Mouse (Mus musculus) intestine, embryonic 16.5 days (tissue): ENCODE data around the gene Lrguk. TPM values are rescaled to one million over a fixed set of nuclear protein-coding genes. Genes with fewer than 3 reads are reported as not detected.

ENCODE experiments used
- ATAC-seq: fragments of 200-750 bp; cut with Nextera tagmentation; 2 replicates; pipeline ENCODE4 v1.8.0; 2017; ENCODE audit warnings: moderate TSS enrichment, moderate library complexity
- H3K27ac ChIP-seq: fragments of 300-500 bp; sonication (generic); 2 replicates; pipeline ENCODE4 v1.5.1; 2014; ENCODE audit warnings: mild to moderate bottlenecking, low read length
- H3K27me3 ChIP-seq: fragments of 300-500 bp; sonication (generic); replicated peaks from 2 replicates; pipeline ENCODE4 v1.6.1; 2014; ENCODE audit warnings: low read length, control low read depth, mixed read lengths; ENCODE audit not compliant: control insufficient read depth, insufficient read depth
- H3K36me3 ChIP-seq: fragments of 300-500 bp; sonication (generic); 2 replicates; pipeline ENCODE4 v1.6.1; 2014; ENCODE audit warnings: low read length, control low read depth; ENCODE audit not compliant: control insufficient read depth, insufficient read depth
- H3K4me1 ChIP-seq: fragments of 300-500 bp; sonication (generic); 2 replicates; pipeline ENCODE4 v1.6.1; 2014; ENCODE audit warnings: low read length, control low read depth, mixed read lengths; ENCODE audit not compliant: control insufficient read depth, insufficient read depth
- H3K4me2 ChIP-seq: fragments of 300-500 bp; sonication (generic); 2 replicates; pipeline ENCODE4 v1.6.1; 2014; ENCODE audit warnings: low read depth, low read length, control low read depth
- H3K4me3 ChIP-seq: fragments of 300-500 bp; sonication (generic); 2 replicates; pipeline ENCODE4 v1.5.1; 2014; ENCODE audit warnings: mild to moderate bottlenecking, low read length
- H3K9ac ChIP-seq: fragments of 300-500 bp; sonication (generic); 2 replicates; pipeline ENCODE4 v1.6.1; 2014; ENCODE audit warnings: low read depth, low read length
- H3K9me3 ChIP-seq: fragments of 300-500 bp; sonication (generic); 2 replicates; pipeline ENCODE4 v1.6.1; 2016; ENCODE audit warnings: low read length, control low read depth; ENCODE audit not compliant: control insufficient read depth
- WGBS: fragments of 180-500 bp; shearing (Covaris S2); extraction: QIAGEN DNeasy Blood & Tissue Kit; methylation state at CpG from one replicate; pipeline ENCODE4 v1.1.7; 2014; 5-methylcytosine and 5-hydroxymethylcytosine counted together
- polyA plus RNA-seq: library from polyadenylated mRNA; unstranded; fragments of >200 nt; fragmentation: Nextera tagmentation; extraction: Ambion mirVana; gene quantifications from 2 replicates; pipeline ENCODE4 v1.2.1, GENCODE M21; 2015

The Lrguk gene
- polyA plus RNA-seq, 1 experiment from 2014 or later: 0.45 TPM

GRCm38 (mm10) chr6:34046551-34047186 is 17.4 kb downstream of the Lrguk start:
- WGBS: 69% methylated on average over 11 of the region's 11 CpGs
- no peaks in the 10 kb centered on the region for H3K27me3 ChIP-seq
- 0 out of 2 replicates have a peak, but pooled peaks cover 2% of the 10 kb centered on the region for H3K4me1 ChIP-seq
- H3K9me3 ChIP-seq: no peaks in the 10 kb centered on the region
- H3K9ac ChIP-seq: no peak overlapping the region
- no peak overlapping the region for H3K27ac ChIP-seq
- no peaks in the 10 kb centered on the region for H3K36me3 ChIP-seq
- no peak overlapping the region for H3K4me2 ChIP-seq
- H3K4me3 ChIP-seq: no peak overlapping the region
- no peak for ATAC-seq

- H3K9me3 ChIP-seq: no peaks in the 10 kb centered on the region
- no peak overlapping the region for H3K9ac ChIP-seq
- H3K4me1 ChIP-seq: no peaks in the 10 kb centered on the region
- no peaks in the 10 kb centered on the region for H3K27me3 ChIP-seq
- no peak for ATAC-seq
- no peak overlapping the region for H3K27ac ChIP-seq
- H3K36me3 ChIP-seq: no peaks in the 10 kb centered on the region
- H3K4me3 ChIP-seq: no peak overlapping the region
- no peak overlapping the region for H3K4me2 ChIP-seq
- WGBS: 70% methylated on average over 2 of the region's 2 CpGs
These were observed 20.2 kb downstream of the Lrguk start for GRCm38 (mm10) chr6:34049433-34049832.

GRCm38 (mm10) chr6:34059741-34060140 is 30.5 kb downstream of the Lrguk start:
- no peaks in the 10 kb centered on the region for H3K27me3 ChIP-seq
- WGBS: 87% methylated on average over 6 of the region's 6 CpGs

GRCm38 (mm10) chr6:34066790-34067189 is 37.5 kb downstream of the Lrguk start:
- Histone ChIP-seq H3K9me3 (no peaks in the 10 kb centered on the region), H3K27me3 (no peaks in the 10 kb centered on the region), H3K9ac (no peak overlapping the region), H3K36me3 (no peaks in the 10 kb centered on the region), H3K4me3 (no peak overlapping the region), H3K4me2 (no peak overlapping the region), H3K4me1 (no peaks in the 10 kb centered on the region), H3K27ac (no peak overlapping the region)
- no peak for ATAC-seq
- 85% methylated on average over 7 of the region's 7 CpGs for WGBS

More at GRCm38 (mm10) chr6:34059741-34060140, 30.5 kb downstream of the Lrguk start:
- Histone ChIP-seq H3K36me3 (no peaks in the 10 kb centered on the region), H3K4me3 (no peak overlapping the region), H3K9ac (no peak overlapping the region), H3K27ac (no peak overlapping the region), H3K4me1 (no peaks in the 10 kb centered on the region), H3K9me3 (no peaks in the 10 kb centered on the region), H3K4me2 (no peak overlapping the region)
- no peak for ATAC-seq

- Histone ChIP-seq H3K4me3 (no peak overlapping the region), H3K27me3 (no peaks in the 10 kb centered on the region), H3K4me2 (no peak overlapping the region), H3K9ac (no peak overlapping the region), H3K27ac (no peak overlapping the region), H3K4me1 (no peaks in the 10 kb centered on the region), H3K9me3 (no peaks in the 10 kb centered on the region), H3K36me3 (no peaks in the 10 kb centered on the region)
- ATAC-seq: no peak
- 90% methylated on average over 8 of the region's 8 CpGs for WGBS
These were observed 38.0 kb downstream of the Lrguk start for GRCm38 (mm10) chr6:34067271-34067670.

GRCm38 (mm10) chr6:34071936-34072335 is 42.7 kb downstream of the Lrguk start:
- Histone ChIP-seq H3K27me3 (no peaks in the 10 kb centered on the region), H3K36me3 (no peaks in the 10 kb centered on the region), H3K4me1 (no peaks in the 10 kb centered on the region), H3K9me3 (no peaks in the 10 kb centered on the region), H3K9ac (no peak overlapping the region), H3K4me3 (no peak overlapping the region), H3K27ac (no peak overlapping the region), H3K4me2 (no peak overlapping the region)
- no peak for ATAC-seq
- WGBS: 56% methylated on average over 5 of the region's 5 CpGs

- no peaks in the 10 kb centered on the region for H3K9me3 ChIP-seq
- no peak overlapping the region for H3K27ac ChIP-seq
- no peak overlapping the region for H3K9ac ChIP-seq
- no peak overlapping the region for H3K4me2 ChIP-seq
- H3K4me3 ChIP-seq: no peak overlapping the region
- H3K4me1 ChIP-seq: no peaks in the 10 kb centered on the region
- WGBS: 85% methylated on average over 3 of the region's 3 CpGs
- H3K27me3 ChIP-seq: no peaks in the 10 kb centered on the region
- H3K36me3 ChIP-seq: no peaks in the 10 kb centered on the region
- ATAC-seq: no peak
These were observed 44.7 kb downstream of the Lrguk start for GRCm38 (mm10) chr6:34073931-34074442.

GRCm38 (mm10) chr6:34075520-34075919 is 46.3 kb downstream of the Lrguk start:
- H3K4me2 ChIP-seq: no peak overlapping the region
- H3K36me3 ChIP-seq: no peaks in the 10 kb centered on the region
- H3K27me3 ChIP-seq: no peaks in the 10 kb centered on the region
- 77% methylated on average over 11 of the region's 11 CpGs for WGBS
- no peak overlapping the region for H3K27ac ChIP-seq
- no peak for ATAC-seq
- no peaks in the 10 kb centered on the region for H3K9me3 ChIP-seq
- no peak overlapping the region for H3K4me3 ChIP-seq
- no peak overlapping the region for H3K9ac ChIP-seq
- H3K4me1 ChIP-seq: no peaks in the 10 kb centered on the region

- Histone ChIP-seq H3K9ac (no peak overlapping the region), H3K36me3 (no peaks in the 10 kb centered on the region), H3K4me1 (no peaks in the 10 kb centered on the region), H3K4me2 (no peak overlapping the region), H3K27ac (no peak overlapping the region), H3K27me3 (no peaks in the 10 kb centered on the region), H3K9me3 (no peaks in the 10 kb centered on the region), H3K4me3 (no peak overlapping the region)
- ATAC-seq: no peak
- whole genome bisulfite sequencing: 93% methylated on average over 5 of the region's 5 CpGs
These were observed 54.2 kb downstream of the Lrguk start for GRCm38 (mm10) chr6:34083471-34083870.

GRCm38 (mm10) chr6:34087701-34088100 is 58.5 kb downstream of the Lrguk start:
- no peak for ATAC-seq
- H3K4me2 ChIP-seq: no peak overlapping the region
- 88% methylated on average over 4 of the region's 4 CpGs for WGBS
- no peak overlapping the region for H3K9ac ChIP-seq
- H3K4me1 ChIP-seq: no peaks in the 10 kb centered on the region
- H3K36me3 ChIP-seq: no peaks in the 10 kb centered on the region
- no peaks in the 10 kb centered on the region for H3K9me3 ChIP-seq
- no peak overlapping the region for H3K4me3 ChIP-seq
- H3K27me3 ChIP-seq: no peaks in the 10 kb centered on the region
- H3K27ac ChIP-seq: no peak overlapping the region
